Mouse (Mus musculus) mature B cell (primary cell): ENCODE measurements around the gene Gpr1.

ENCODE experiments used
- in situ Hi-C: fragments of 300-500 bp; cut with MboI; formaldehyde crosslinking; loops from 2 replicates; pipeline ENCODE4 v1.14.3; 2019

Gpr1 gene

DNA sequence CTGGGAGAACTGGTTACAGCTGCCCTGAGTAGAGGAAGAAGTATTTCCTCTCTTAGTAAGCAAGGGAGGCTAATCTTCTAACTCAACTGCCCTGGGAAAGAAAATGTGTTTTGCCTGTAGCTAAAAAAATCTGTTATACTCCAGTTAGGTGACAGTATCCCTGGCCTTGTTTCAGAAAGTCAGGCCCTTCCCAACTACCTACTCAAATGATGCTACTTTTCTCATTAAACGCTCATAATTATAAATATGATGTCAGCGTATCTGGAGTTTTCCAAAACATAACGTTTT is at the start of gene Gpr1:
Gene Gpr1 (minus strand): TSS at position 273 of the 288 bp plus-strand sequence.
- in situ Hi-C loops: no loop called here

DNA sequence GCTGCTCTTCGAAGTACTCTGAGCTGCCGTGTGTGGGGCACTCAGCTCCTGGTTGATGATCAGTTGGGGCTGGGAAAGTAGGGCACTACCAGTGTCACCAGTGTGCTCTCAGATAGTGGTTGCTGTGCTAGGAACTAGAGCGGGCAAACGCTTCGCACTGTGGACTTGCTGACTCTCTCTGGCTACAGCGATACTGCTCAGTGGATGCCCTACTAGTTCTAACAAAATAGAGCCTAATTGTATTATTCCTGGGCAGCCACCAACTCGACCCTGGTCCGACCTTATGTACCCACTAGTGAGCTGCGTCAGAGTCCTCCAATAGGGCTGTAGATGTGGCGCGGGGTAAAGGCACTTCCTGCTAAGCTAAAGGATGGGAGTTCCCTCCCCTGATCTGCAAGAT is 49.3 kb upstream of the Gpr1 start:
- in situ Hi-C loops: no loop called here

DNA sequence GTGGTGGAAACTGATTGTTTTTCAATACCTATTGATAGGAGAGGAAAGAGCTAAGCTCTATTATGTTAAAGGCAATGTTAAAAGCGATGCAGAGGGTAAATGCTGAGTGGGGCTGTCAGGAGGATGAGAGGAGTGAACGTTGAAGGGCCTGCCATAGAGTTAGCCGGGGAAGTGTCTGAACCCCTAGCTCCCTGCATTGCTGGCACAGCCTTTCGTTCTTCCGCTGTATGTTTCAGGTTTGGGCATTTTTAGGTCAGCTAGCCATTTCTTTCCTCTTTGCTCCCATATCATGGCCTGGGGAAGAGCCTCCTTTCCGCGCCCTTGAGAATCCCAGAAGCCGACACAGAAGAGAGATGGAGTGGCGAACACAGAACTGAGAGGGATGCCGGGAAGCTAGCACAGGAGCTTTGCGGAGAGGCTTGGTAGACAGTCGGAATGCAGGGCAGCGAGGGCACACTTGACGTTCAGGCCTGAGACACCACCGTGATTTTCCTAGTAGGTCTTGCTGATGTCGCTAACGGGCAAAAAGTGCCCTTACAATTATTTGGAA is 46.8 kb upstream of the Gpr1 start:
- in situ Hi-C loops: no loop called here

DNA sequence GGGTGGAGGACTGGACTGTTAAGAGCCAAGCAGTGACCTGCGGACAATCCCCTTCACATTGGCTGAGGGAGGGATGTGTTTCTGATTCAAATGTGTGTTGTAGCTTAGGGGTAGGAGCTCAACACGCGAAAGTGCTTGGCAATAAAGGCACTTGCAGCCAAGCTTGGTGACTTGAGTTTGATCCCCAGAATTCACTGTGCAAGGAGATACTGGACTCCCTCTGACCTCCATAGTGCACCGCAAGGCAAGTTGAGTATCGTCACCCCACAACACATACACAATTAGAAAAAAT is 46.3 kb upstream of the Gpr1 start:
- in situ Hi-C loops: no loop called here

DNA sequence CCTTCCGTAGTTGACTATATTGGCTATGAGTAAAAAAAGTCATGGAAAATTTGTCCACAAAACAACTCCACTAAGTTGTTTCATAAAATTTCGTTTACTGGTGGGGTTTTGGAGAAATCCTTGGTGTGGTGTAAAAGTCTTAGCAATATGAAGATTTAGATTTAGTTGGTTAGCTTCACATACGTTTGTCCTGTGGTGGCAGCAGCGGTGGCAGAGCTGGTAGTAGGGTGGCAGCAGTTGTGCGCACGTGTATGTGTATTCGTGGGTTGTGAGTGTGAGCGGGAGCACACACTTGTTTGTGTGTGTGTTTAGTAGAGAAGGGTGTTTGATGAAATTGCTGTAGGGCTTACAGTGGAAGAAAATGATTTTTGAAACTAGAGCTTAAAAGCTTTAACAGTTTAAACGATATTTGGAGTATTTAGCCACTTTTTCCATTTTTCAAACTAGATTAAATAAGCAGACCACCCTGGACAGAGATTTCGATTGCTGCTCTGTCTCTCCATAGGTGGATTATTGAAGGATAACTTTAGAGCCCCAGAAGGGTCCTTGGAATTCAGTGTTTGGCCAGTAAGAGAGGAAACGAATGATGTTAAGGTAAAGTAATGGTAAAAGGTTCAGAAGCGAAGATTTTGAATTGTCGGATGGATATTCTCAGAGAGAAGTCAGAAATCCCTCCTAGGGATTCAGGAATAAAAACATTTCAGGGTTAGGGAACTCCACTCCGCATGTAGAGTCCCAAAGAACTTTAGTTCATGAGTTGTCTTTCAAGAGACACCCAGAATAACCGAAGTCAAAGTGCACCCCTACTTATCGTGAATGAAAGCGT is 45.8 kb upstream of the Gpr1 start:
- in situ Hi-C loops: no loop called here

DNA sequence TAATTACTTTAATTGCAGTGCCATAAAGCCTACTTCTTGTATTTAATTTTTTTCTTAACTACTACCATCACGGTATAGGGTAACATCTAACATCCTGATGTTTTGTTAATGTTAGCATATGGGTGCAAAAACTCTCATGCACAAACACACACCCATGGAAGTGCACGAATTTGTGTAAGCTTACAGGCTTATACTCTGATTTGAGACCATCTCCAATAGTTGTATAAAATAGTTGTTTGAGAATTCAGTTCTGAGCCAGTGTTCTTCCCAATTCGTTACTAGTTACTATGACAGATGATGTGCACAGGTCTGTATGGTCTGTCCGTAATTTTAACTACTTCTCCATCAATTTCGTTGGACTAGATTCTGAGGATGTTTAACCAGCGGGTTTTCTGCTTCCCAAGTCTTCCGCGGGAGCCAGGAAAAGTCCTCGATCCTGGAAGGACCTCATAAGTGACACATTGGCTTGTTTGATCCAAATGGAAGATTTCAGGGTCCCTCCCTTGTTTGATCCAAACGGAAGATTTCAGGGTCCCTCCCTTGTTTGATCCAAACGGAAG is 45.0 kb upstream of the Gpr1 start:
- in situ Hi-C loops: no loop called here

DNA sequence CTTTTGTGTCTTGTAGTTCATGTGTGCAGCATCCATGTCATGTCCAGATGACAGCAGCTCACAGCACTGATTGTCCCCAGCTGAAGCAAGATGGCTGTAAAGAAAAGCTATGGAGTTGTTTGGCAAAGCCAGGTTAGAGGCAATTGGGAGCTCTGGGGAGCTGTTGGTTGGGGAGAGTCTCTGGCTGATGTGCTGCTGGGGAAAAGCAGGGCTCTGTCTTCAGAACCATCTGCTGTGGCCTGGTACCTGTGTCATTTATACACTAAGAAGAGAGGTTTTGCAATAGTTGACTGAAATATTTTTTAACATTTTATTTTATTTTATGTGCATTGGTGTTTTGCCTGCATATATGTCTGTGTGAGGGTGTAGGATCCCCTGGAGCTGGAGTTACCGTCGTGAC is 44.2 kb upstream of the Gpr1 start:
- in situ Hi-C loops: no loop called here

DNA sequence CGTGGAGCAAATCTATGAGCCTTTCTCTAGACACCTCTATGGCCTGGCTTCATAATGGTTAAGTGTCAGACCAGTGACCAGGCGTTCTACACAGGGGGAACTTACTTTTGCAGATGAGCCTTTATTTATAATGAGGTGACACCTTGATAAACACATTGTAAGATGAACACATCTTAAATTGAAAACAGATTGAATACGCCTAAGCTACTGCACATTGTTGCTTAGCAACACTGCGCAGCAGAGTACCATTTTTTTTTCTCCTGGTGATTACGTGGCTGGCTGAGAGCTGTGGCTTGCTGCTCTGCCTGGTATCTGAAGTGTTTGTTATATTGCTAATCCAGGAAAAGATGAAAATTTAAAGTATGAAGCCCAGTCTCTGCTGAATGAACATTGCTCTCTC is 41.7 kb upstream of the Gpr1 start:
- in situ Hi-C loops: no loop called here

DNA sequence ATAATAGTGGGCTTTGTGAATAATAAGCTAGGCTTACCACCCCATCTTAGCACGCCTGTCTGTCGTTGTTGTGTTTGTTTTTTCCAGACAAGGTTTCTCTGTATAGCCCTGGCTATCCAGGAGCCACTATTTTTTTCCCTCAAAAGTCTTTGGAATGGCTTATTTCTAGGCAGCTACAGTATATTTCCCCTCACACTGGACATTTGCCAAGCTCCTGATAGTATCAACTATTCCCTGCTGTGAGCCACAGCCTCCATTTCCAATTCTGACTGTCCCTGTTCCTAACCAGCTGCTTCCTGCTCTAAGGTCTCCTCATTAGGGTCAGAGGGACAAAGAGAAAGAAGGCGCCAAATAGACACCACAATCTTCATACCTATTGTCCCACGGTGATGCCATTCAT is 40.8 kb upstream of the Gpr1 start:
- in situ Hi-C loops: no loop called here

DNA sequence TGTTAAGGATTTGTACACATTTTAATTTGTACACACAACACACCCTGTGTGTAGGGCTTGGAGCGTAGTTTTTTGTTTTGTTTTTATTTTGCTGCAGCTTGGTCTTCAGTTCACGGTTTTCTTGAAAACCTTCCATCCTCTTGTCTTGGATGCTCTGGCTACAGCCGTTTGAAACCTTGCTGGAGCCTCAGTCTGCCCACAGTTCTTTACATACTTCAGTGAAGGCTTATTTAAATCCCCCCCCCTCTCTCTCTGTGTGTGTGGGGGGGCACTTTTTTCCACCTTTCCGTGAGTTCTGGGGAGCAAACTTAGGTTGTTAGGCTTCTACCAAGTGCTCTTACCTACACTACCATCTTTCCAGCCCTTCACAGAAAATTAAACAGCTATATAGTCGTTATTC is 38.9 kb upstream of the Gpr1 start:
- in situ Hi-C loops: no loop called here

DNA sequence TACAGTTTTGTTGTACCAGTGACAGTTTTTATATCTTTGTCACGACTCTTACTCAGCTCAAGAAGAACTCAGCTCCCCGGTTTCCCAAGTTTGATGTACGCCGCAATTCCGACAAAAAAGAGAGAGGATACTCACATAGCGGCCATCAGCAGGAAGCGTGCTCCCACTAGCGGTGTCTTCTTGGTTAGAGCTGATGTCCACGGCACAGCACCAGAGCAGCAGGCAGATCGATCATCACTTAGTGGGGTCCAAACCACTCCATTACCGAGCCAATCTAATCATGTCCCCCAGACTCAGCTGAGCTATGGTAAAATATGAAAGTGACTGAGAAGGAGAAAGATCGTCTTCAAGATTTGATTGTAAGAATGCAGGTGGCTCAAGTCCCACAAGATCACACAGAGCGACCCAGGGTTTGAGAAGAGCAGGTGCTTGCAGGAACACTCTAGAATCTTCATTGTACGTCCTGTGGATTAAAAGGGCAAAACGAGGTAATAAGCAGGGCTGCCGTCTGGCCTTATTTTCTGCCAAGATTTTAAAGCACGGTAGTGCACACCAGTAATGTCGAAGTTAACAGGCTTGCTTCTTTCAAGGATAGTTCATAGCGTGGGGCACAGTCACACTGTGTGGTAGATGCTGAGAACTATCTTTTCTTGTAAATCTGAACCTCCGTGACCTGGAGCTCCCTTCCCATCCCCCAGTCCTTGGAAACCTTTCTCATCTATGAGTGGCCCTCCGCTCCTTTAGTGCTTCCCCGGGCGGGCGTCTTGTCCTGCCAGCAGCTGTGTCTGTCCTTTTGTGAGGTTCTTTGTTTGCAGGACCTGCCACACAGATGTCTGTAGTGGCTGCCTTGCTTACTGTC is 38.2 kb upstream of the Gpr1 start:
- in situ Hi-C loops: no loop called here

DNA sequence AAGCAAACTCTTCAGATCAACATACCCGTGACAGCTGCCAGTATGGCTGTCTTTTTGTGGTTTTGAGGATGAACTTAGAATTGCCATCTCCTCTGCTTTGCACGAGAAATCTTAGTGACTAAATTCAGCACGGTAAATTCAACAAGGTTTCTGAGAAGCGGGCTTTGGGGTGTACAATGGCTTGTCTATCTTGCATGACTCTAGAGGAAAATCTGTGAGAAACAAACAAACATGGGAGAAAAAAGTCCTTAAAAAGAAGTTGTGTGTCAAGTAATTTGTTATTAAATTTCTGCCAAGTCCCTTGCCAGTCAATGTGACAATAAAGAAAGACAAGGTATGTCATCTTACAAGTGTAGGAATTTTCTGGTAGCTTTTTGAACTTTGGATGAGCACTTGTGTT is 34.9 kb upstream of the Gpr1 start:
- in situ Hi-C loops: no loop called here

DNA sequence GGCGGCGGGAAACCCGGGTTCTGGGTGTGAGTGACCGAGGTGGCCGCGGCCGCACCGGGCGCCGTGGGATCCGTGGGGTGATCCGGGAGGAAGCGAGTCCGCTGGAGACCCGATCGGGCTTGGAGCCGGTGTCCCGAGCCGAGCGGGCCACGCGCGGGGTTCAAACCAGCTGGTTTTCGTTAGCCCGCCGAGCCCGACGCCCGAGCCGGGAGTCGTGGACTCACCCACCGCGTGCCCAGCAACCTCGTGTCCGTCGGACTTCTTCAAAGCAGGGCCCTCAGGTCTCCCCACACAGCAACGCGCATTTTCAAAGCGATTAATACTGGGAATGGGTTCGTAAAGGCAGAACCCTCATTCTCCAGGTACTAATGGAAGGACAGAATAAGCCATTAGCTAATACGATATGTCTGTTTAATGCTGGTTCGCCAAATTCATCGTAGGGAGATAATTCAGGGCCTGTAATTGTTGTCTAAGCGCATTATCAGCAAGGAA is 34.1 kb upstream of the Gpr1 start:
- in situ Hi-C loops: no loop called here

DNA sequence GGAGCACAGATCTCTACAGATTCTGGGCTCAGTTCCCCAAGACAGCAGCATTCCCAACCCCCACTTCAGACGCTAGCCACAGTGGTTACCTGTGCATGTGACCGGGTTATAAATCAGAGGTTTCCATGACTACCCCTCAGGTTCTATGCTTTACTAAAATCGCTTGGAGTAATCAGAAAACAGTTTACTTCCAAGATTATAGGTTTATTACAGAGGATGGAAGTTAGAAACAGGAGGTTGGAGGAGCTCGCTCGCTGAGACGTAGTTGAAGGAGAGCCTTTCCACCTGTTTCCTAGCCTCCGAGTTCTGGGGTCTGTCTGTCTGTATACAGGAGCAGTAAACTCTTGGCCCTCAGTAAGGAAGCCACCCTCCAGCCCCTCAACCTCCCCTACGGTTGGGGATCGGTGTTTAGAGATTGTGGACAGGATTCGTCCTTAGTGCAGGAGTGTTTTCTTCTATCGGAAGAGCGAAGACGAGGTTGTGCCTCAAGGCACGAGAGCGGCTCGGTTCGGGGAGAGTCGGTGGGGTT is 33.6 kb upstream of the Gpr1 start:
- in situ Hi-C loops: no loop called here

DNA sequence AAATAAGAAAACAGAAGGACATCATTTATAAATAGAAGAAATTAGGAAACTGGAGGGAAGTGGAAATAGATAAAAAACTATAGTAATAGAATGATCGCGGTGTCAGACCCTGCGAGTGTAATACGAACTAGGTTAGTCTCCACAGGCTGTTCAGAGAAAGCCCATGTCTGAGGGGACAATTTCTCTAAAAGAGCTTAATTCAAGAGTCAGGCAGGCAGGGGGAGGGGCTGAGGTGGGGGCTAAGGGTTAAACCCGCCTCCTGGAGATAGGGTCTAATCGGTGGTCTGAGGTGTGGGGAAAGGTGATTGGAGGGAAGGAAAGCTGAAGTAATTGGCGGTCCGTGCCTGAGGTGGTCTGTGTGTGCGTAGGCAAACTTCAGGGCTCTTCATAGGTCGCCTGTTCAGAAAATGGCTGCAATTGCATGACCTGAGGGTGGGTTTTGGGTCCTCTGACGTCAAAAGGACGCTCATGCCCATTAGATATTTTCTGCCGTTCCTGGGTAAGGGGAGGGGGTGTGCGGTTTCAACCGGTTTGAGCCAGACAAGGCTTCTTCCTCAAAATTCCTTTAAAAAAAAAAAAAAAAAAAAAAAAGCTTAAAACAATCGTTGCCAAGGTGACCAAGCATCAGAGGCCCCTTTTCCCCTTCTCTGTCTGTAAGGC is 32.6 kb upstream of the Gpr1 start:
- in situ Hi-C loops: no loop called here

DNA sequence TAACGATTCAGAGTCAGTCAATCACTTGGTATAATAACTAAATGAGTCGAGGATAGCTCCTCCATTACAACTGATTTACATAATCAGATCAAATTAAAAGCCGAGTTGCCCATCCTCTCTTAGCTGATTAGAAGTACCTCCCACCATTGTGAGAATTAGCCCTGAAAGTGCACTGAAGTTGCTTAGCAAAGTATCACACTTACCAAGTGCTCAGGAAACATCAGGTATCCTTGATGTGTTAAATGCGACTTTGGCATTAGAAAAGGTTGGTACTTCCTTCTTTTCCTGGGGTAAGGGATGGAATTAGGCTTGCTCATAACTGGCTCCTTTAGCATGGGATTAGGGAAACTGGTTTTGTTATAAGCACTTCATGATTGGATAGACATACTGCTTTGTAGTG is 29.5 kb upstream of the Gpr1 start:
- in situ Hi-C loops: no loop called here

DNA sequence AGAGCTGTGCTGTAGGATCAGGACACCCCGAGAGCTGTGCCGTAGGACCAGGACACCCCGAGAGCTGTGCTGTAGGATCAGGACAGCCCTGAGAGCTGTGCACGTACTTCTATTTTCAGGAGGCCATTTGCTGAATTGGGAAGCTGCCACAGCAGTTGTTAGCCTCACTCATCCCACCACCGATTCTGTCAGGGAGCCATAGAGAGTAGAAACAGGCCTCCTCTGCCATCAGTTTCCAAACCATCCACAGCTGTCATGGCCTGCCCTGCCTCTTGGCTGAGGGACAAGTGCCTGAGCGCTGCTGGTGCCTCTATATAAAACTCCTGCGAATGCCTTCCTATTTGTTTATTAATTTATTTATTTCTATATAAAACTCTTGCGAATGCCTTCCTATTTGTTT is 25.4 kb upstream of the Gpr1 start:
- in situ Hi-C loops: no loop called here

DNA sequence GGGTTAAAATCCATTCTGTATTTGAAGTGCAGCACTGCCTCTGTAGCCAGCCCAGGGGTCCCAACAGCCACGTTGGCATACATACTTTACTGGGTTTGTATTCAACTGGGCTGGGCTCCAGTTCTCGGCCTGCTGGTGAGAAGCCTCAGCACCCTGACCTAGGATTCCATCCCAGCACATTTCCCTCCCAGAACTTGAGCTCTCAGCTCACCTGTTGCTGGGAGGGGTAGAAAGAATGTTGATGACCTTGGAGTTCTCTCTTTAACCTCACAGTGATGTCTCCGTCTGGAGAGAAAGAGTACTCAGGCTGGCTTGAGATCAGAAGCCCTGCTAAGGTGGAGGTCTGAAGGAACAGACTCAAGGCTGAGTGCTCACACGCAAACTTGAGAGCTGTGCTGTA is 25.0 kb upstream of the Gpr1 start:
- in situ Hi-C loops: no loop called here

DNA sequence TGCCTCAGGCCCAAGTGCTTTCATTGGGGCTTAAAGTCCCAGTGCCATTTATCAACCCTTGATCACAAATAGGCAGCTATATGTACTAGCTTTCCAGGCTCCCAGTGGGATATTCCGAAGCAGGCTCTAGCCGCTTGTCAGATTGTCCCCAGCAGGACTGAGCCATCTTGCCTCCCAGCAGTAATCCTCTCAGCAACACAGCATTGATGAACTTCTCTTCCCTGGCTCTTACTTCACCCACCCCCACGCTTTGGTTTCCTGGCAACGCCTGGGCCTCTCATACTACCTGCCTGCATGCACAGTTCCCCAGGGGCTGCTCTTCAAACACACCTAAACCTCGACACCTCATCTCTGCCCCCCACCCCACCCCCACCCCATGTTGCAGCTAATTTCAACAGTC is 23.0 kb upstream of the Gpr1 start:
- in situ Hi-C loops: no loop called here

DNA sequence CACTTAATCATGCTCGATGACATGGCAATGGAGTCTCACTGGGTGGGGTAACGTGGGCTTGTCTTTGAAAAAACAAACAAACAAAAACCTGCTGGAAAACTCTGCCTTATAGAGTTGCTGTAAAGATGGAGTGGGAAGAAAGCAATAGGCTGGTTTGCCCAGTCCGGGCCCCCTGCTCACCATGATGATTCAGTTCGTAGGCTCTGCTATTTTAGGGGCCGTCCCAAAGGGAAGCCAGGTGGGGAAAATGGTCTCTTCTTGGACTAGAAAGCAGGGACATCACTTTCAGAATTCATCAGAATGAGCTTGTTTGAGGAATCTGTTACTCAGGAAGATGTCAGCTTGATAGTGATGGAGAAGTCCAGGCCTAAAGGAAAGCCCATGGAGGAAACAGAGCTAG is 12.9 kb upstream of the Gpr1 start:
- in situ Hi-C loops: no loop called here

DNA sequence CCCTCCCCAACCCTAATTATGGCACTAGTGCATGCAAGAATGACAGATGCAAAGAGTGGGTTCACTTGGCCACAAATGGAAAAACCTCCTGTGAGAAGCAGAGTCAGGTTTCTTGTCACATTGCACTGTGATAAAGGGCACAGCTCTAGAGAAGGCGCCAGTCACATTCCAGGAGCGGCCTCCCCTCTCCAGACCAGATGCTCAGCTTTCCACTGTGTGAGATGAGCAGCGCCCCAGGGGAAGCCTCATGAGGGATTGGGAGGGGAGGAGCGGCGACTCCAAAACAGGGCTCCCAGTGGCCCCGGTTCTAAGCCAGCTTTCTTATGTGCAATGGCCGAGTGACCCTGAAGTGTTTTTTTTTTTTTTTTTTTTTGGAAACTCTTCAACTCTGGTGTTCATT is 11.5 kb upstream of the Gpr1 start:
- in situ Hi-C loops: no loop called here

DNA sequence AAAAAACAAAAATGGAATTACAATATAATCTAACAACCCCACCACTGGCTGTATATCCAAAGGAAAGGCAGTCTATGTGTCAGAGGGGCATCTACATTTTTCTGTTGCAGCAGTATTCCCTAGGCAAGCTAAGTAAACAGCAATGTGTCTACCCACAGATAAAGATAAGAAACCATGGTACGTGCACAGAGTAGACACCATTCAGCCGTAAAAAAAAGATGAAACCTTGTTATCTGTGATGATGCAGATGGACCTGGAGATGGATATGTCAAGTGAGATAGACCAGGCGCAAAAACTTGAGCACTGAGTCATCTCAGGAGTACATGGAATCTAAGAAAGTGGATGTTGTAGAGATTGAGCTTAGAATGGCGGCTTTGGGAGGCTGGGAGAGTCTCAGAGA is 10.7 kb upstream of the Gpr1 start:
- in situ Hi-C loops: no loop called here
